Mouse (Mus musculus) kidney, adult 2 months (tissue): ENCODE measurements at regions not wholly inside any gene's neighbourhood (a gene's known extent, or its start where the extent isn't known, plus 50 kb on each side); places are given as distances from the start of the nearest gene placed in this dataset.

Experiments used
- DNase-seq: peaks from one replicate; pipeline ENCODE4 v3.0.0; 2021
- H3K27ac ChIP-seq: fragments of 200-500 bp; 2 replicates; pipeline ENCODE4 v1.5.1; 2012; ENCODE audit warnings: low read depth, low read length, control low read depth, inconsistent platforms; ENCODE audit not compliant: insufficient read depth
- H3K27me3 ChIP-seq: fragments of 200-500 bp; replicated peaks from 2 replicates; pipeline ENCODE4 v1.6.1; 2012; ENCODE audit warnings: mild to moderate bottlenecking, moderate library complexity, low read length, inconsistent platforms; ENCODE audit not compliant: control insufficient read depth, insufficient read depth
- H3K36me3 ChIP-seq: fragments of 200-500 bp; 2 replicates; pipeline ENCODE4 v1.6.1; 2012; ENCODE audit warnings: mild to moderate bottlenecking, moderate library complexity, low read length, inconsistent platforms; ENCODE audit not compliant: control insufficient read depth, insufficient read depth
- H3K4me1 ChIP-seq: fragments of 200-500 bp; 2 replicates; pipeline ENCODE4 v1.6.1; 2011; ENCODE audit warnings: low read length; ENCODE audit not compliant: control insufficient read depth, insufficient read depth
- H3K4me3 ChIP-seq: fragments of 200-500 bp; 2 replicates; pipeline ENCODE4 v1.5.1; 2011; ENCODE audit warnings: mild to moderate bottlenecking, low read depth, low read length, control low read depth; ENCODE audit not compliant: insufficient read depth
- CTCF ChIP-seq: fragments of 200-500 bp; conservative IDR thresholded peaks from 2 replicates; pipeline ENCODE4 v1.5.1; 2011; ENCODE audit warnings: low read depth, mild to moderate bottlenecking, control low read depth, low read length, moderate library complexity, mixed read lengths; ENCODE audit not compliant: insufficient read depth, insufficient read length
- POLR2A ChIP-seq: fragments of 200-500 bp; IDR thresholded peaks from one replicate; pipeline ENCODE4 v1.6.1; 2011; ENCODE audit warnings: low read depth, low read length, control low read depth
- WGBS: fragments of 180-500 bp; shearing (Covaris S2); methylation state at CpG from one replicate; pipeline ENCODE4 v1.1.7; 2018; 5-methylcytosine and 5-hydroxymethylcytosine counted together

GRCm38 (mm10) chr4:95154377-95154776 lies 102.4 kb upstream of the Jun start:
- Histone ChIP-seq H3K36me3 (no peaks in the 10 kb centered on the region), H3K27me3 (no peaks in the 10 kb centered on the region), H3K27ac (peak overlapping the region; percentile 77), H3K4me1 (no peaks in the 10 kb centered on the region), H3K4me3 (no peak overlapping the region)
- 78% methylated on average over 14 of the region's 14 CpGs for WGBS
- TF ChIP-seq CTCF (no peak), POLR2A (no peak)
- DNase-seq: peak; percentile 37

- Histone ChIP-seq H3K27ac (no peak overlapping the region), H3K36me3 (no peaks in the 10 kb centered on the region), H3K4me3 (no peak overlapping the region), H3K27me3 (no peaks in the 10 kb centered on the region), H3K4me1 (peaks cover 5% of the 10 kb centered on the region; the same call in 1 of the 2 replicates)
- DNase-seq: no peak
- TF ChIP-seq POLR2A: no peak
- TF ChIP-seq CTCF: no peak
- WGBS: 95% methylated on average over 2 of the region's 2 CpGs
Observed at GRCm38 (mm10) chr4:95155178-95155577, 103.2 kb upstream of the Jun start.

GRCm38 (mm10) chr4:95155796-95156195 lies 103.8 kb upstream of the Jun start:
- Histone ChIP-seq H3K27ac (no peak overlapping the region), H3K36me3 (no peaks in the 10 kb centered on the region), H3K4me3 (no peak overlapping the region), H3K4me1 (peaks cover 11% of the 10 kb centered on the region; the same call in 1 of the 2 replicates), H3K27me3 (no peaks in the 10 kb centered on the region)
- no peak for DNase-seq
- 77% methylated on average over 5 of the region's 5 CpGs for WGBS
- TF ChIP-seq POLR2A (no peak), CTCF (no peak)

- Histone ChIP-seq H3K4me1 (peaks cover 14% of the 10 kb centered on the region; the same call in 1 of the 2 replicates), H3K36me3 (no peaks in the 10 kb centered on the region), H3K4me3 (no peak overlapping the region), H3K27me3 (no peaks in the 10 kb centered on the region), H3K27ac (peak overlapping the region; percentile 30; the same call in 1 of the 2 replicates)
- peak; percentile 75 for DNase-seq
- 62% methylated on average over 5 of the region's 5 CpGs for WGBS
- TF ChIP-seq CTCF (no peak), POLR2A (no peak)
Observed at GRCm38 (mm10) chr4:95156451-95157271, 104.6 kb upstream of the Jun start.

- DNase-seq: no peak
- no peaks in the 10 kb centered on the region for H3K27me3 ChIP-seq
- 92% methylated on average over 7 of the region's 7 CpGs for WGBS
- no peaks in the 10 kb centered on the region for H3K36me3 ChIP-seq
- H3K4me3 ChIP-seq: no peak overlapping the region
- H3K27ac ChIP-seq: no peak overlapping the region
- no peak for TF ChIP-seq CTCF
- no peak for TF ChIP-seq POLR2A
- H3K4me1 ChIP-seq: peaks cover 15% of the 10 kb centered on the region; the same call in 1 of the 2 replicates
Observed at GRCm38 (mm10) chr4:95157653-95158430, 105.8 kb upstream of the Jun start.

- H3K36me3 ChIP-seq: no peaks in the 10 kb centered on the region
- DNase-seq: no peak
- H3K4me1 ChIP-seq: peaks cover 15% of the 10 kb centered on the region; the same call in 1 of the 2 replicates
- TF ChIP-seq POLR2A (no peak), CTCF (no peak)
- no peak overlapping the region for H3K4me3 ChIP-seq
- no peaks in the 10 kb centered on the region for H3K27me3 ChIP-seq
- H3K27ac ChIP-seq: no peak overlapping the region
- 87% methylated on average over 6 of the region's 6 CpGs for WGBS
Observed at GRCm38 (mm10) chr4:95158632-95159424, 106.8 kb upstream of the Jun start.
